Mouse (Mus musculus): ENCODE data around the gene Tpm3. TPM values are rescaled to one million over a fixed set of nuclear protein-coding genes. Genes with fewer than 3 reads are reported as not detected.
"Not testable (repeated sequence)": the region's sequence is repeated elsewhere in the genome, so short reads cannot be mapped to it uniquely, and the experiment has no call there.

Tpm3 gene
- polyA plus RNA-seq, 1 experiment from 2014 or later: 523 TPM

GRCm38 (mm10) chr3:90114342-90114741, 41.9 kb downstream of the Tpm3 start:
- Histone ChIP-seq H3K27me3 (ENCODE audit: control insufficient read depth, insufficient read depth, low read length) (no peaks in the 10 kb centered on the region), H3K36me3 (ENCODE audit: control insufficient read depth, insufficient read depth, low read length) (no peaks in the 10 kb centered on the region), H3K9ac (ENCODE audit: low read length) (no peak overlapping the region), H3K9me3 (ENCODE audit: control insufficient read depth, low read length) (no peaks in the 10 kb centered on the region), H3K27ac (ENCODE audit: low read depth, low read length) (no peak overlapping the region), H3K4me3 (ENCODE audit: low read depth, low read length) (no peak overlapping the region), H3K4me2 (ENCODE audit: low read depth, low read length, severe bottlenecking) (no peak overlapping the region), H3K4me1 (replicated peaks; ENCODE audit: control insufficient read depth, insufficient read depth, low read length) (no peaks in the 10 kb centered on the region)
- 97% methylated on average over 2 of the region's 2 CpGs for WGBS
- no peak for ATAC-seq (replicated peaks; ENCODE audit: low FRiP score)
- DNase-seq (ENCODE audit: low spot score): no peak

DNA sequence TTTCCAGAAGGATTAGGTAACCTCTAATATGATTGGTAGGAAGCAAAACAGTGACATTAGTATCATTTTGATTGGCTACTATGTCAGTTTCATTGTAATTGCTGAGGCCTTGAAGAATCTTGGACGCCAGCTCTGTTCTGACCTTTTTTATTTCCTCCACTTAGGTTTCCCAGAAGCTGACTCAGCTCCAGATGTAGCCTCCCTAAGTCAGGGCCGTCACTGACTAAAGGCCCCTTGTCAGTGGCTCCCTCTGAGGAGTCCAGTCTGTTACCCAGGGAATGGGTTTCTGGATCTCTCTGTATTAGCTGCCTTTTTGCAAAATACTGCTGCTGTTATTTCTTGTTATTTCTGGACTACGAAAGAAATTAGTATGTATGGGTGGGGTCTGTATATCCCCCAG, 43.1 kb downstream of the Tpm3 start:
- 81% methylated on average over 3 of the region's 3 CpGs for WGBS
- ATAC-seq (replicated peaks; ENCODE audit: low FRiP score): no peak

GRCm38 (mm10) chr3:90118132-90118790, 45.8 kb downstream of the Tpm3 start:
- no peak overlapping the region for H3K27ac ChIP-seq (ENCODE audit: low read depth, low read length)
- ATAC-seq (replicated peaks; ENCODE audit: low FRiP score): no peak
- H3K9me3 ChIP-seq (ENCODE audit: control insufficient read depth, low read length): no peaks in the 10 kb centered on the region
- 93% methylated on average over 13 of the region's 13 CpGs for WGBS
- H3K36me3 ChIP-seq (ENCODE audit: control insufficient read depth, insufficient read depth, low read length): no peaks in the 10 kb centered on the region
- no peaks in the 10 kb centered on the region for H3K27me3 ChIP-seq (ENCODE audit: control insufficient read depth, insufficient read depth, low read length)
- no peak overlapping the region for H3K4me2 ChIP-seq (ENCODE audit: low read depth, low read length, severe bottlenecking)
- H3K4me1 ChIP-seq (replicated peaks; ENCODE audit: control insufficient read depth, insufficient read depth, low read length): no peaks in the 10 kb centered on the region
- H3K9ac ChIP-seq (ENCODE audit: low read length): no peak overlapping the region
- H3K4me3 ChIP-seq (ENCODE audit: low read depth, low read length): no peak overlapping the region
- no peak for DNase-seq (ENCODE audit: low spot score)

More for the DNA sequence above, 43.1 kb downstream of the Tpm3 start:
- Histone ChIP-seq H3K4me1 (replicated peaks; ENCODE audit: control insufficient read depth, insufficient read depth, low read length) (no peaks in the 10 kb centered on the region), H3K4me3 (ENCODE audit: low read depth, low read length) (no peak overlapping the region), H3K27me3 (ENCODE audit: control insufficient read depth, insufficient read depth, low read length) (no peaks in the 10 kb centered on the region), H3K4me2 (ENCODE audit: low read depth, low read length, severe bottlenecking) (no peak overlapping the region), H3K9ac (ENCODE audit: low read length) (no peak overlapping the region), H3K27ac (ENCODE audit: low read depth, low read length) (no peak overlapping the region), H3K9me3 (ENCODE audit: control insufficient read depth, low read length) (no peaks in the 10 kb centered on the region), H3K36me3 (ENCODE audit: control insufficient read depth, insufficient read depth, low read length) (no peaks in the 10 kb centered on the region)
- DNase-seq (ENCODE audit: low spot score): no peak

DNA sequence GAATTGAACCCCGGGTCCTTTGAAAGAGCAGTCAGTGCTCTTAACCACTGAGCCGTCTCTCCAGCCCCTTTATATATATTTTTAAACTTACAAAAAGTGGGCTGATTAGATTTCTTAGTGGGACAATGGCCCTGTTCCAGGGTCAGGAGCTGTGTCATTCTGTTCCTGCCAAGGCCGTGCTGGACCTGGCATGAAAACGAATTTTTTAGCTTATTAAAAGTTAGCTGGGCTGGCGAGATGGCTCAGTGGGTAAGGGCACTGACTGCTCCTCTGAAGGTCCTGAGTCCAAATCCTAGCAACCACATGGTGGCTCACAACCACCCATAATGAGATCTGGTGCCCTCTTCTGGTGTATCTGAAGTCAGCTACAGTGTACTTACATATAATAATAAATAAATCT, 49.6 kb downstream of the Tpm3 start:
- not testable (repeated sequence) for H3K27me3 ChIP-seq (ENCODE audit: control insufficient read depth, insufficient read depth, low read length)
- WGBS: 76% methylated on average over 5 of the region's 5 CpGs

DNA sequence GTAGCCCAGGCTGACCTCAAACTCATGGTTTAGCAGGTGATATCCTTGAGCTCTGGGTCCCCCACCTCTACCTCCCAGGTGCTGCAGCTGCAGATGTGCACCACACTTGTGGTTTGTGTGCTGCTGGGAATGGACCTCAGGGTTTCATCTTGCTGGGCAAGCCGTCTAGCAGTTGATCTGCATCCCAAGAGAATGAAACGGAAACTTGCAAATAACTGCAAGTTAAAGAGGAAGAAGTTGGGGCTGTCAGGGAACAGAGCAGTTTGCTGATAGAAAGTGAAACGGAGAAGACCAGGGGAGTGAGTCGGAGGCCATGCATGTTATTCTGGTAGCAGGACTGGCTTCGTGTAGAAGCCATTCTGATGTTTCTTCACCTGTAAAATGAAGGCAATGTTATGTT, 53.3 kb downstream of the Tpm3 start:
- no peaks in the 10 kb centered on the region for H3K36me3 ChIP-seq (ENCODE audit: control insufficient read depth, insufficient read depth, low read length)
- no peak overlapping the region for H3K4me2 ChIP-seq (ENCODE audit: low read depth, low read length, severe bottlenecking)
- no peaks in the 10 kb centered on the region for H3K4me1 ChIP-seq (replicated peaks; ENCODE audit: control insufficient read depth, insufficient read depth, low read length)
- no peaks in the 10 kb centered on the region for H3K27me3 ChIP-seq (ENCODE audit: control insufficient read depth, insufficient read depth, low read length)
- no peak for ATAC-seq (replicated peaks; ENCODE audit: low FRiP score)
- no peaks in the 10 kb centered on the region for H3K9me3 ChIP-seq (ENCODE audit: control insufficient read depth, low read length)
- no peak overlapping the region for H3K9ac ChIP-seq (ENCODE audit: low read length)
- no peak overlapping the region for H3K27ac ChIP-seq (ENCODE audit: low read depth, low read length)
- WGBS: 81% methylated on average over 5 of the region's 5 CpGs
- no peak for DNase-seq (ENCODE audit: low spot score)
- H3K4me3 ChIP-seq (ENCODE audit: low read depth, low read length): no peak overlapping the region

More for the DNA sequence above, 49.6 kb downstream of the Tpm3 start:
- DNase-seq (ENCODE audit: low spot score); ATAC-seq (replicated peaks; ENCODE audit: low FRiP score); H3K4me2 ChIP-seq (ENCODE audit: low read depth, low read length, severe bottlenecking); H3K36me3 ChIP-seq (ENCODE audit: control insufficient read depth, insufficient read depth, low read length); H3K4me1 ChIP-seq (replicated peaks; ENCODE audit: control insufficient read depth, insufficient read depth, low read length); H3K27ac ChIP-seq (ENCODE audit: low read depth, low read length); H3K9ac ChIP-seq (ENCODE audit: low read length); H3K9me3 ChIP-seq (ENCODE audit: control insufficient read depth, low read length); H3K4me3 ChIP-seq (ENCODE audit: low read depth, low read length): not testable (repeated sequence)

DNA sequence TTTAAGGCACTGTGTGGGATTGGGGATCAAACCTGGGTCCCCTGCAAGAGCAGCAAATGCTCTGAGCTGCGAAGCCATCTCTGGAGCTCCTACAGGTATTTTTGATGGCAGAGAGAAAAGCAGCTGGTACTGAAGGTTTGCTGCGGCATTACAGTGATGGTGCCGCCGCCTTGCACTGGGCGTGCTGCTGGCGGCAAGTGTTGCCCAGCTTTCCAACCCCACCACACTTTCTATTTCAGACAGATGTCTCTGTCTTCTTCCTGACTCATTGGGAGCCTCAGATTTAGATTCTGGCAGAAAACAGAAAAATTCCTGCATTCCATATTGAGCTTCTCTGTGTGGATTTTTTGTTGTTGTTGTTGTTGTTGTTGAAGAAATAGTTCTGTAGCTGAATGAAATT, 55.4 kb downstream of the Tpm3 start:
- no peak overlapping the region for H3K9ac ChIP-seq (ENCODE audit: low read length)
- DNase-seq (ENCODE audit: low spot score) (no peak), ATAC-seq (replicated peaks; ENCODE audit: low FRiP score) (no peak)
- H3K4me1 ChIP-seq (replicated peaks; ENCODE audit: control insufficient read depth, insufficient read depth, low read length): no peaks in the 10 kb centered on the region
- no peaks in the 10 kb centered on the region for H3K36me3 ChIP-seq (ENCODE audit: control insufficient read depth, insufficient read depth, low read length)
- H3K4me2 ChIP-seq (ENCODE audit: low read depth, low read length, severe bottlenecking): no peak overlapping the region
- H3K9me3 ChIP-seq (ENCODE audit: control insufficient read depth, low read length): no peaks in the 10 kb centered on the region
- H3K27ac ChIP-seq (ENCODE audit: low read depth, low read length): no peak overlapping the region
- no peaks in the 10 kb centered on the region for H3K27me3 ChIP-seq (ENCODE audit: control insufficient read depth, insufficient read depth, low read length)
- 93% methylated on average over 6 of the region's 6 CpGs for WGBS
- no peak overlapping the region for H3K4me3 ChIP-seq (ENCODE audit: low read depth, low read length)

DNA sequence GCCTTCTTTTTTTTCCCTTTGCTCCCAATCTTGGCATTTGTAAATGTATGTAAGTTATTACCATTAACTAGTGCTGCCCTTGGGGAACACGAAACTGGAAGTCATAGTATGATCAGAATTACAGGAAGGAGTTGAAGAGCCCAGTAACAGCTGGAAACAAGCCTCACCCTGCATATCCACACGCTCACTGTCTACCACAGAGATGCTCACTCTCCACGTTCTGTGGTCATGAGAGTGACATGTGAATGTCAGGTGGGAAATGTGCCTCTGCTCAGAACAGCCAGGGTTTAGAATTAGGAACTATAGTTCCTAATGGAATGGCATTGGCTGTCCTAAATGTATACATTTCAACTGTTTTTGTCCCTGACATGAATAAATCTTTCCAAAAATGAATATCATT, 60.3 kb downstream of the Tpm3 start:
- H3K4me3 ChIP-seq (ENCODE audit: low read depth, low read length): no peak overlapping the region
- WGBS: 89% methylated on average over 3 of the region's 3 CpGs
- no peaks in the 10 kb centered on the region for H3K4me1 ChIP-seq (replicated peaks; ENCODE audit: control insufficient read depth, insufficient read depth, low read length)
- ATAC-seq (replicated peaks; ENCODE audit: low FRiP score) (no peak), DNase-seq (ENCODE audit: low spot score) (no peak)
- H3K27ac ChIP-seq (ENCODE audit: low read depth, low read length): no peak overlapping the region
- no peaks in the 10 kb centered on the region for H3K9me3 ChIP-seq (ENCODE audit: control insufficient read depth, low read length)
- H3K27me3 ChIP-seq (ENCODE audit: control insufficient read depth, insufficient read depth, low read length): no peaks in the 10 kb centered on the region
- no peak overlapping the region for H3K9ac ChIP-seq (ENCODE audit: low read length)
- H3K4me2 ChIP-seq (ENCODE audit: low read depth, low read length, severe bottlenecking): no peak overlapping the region
- no peaks in the 10 kb centered on the region for H3K36me3 ChIP-seq (ENCODE audit: control insufficient read depth, insufficient read depth, low read length)

DNA sequence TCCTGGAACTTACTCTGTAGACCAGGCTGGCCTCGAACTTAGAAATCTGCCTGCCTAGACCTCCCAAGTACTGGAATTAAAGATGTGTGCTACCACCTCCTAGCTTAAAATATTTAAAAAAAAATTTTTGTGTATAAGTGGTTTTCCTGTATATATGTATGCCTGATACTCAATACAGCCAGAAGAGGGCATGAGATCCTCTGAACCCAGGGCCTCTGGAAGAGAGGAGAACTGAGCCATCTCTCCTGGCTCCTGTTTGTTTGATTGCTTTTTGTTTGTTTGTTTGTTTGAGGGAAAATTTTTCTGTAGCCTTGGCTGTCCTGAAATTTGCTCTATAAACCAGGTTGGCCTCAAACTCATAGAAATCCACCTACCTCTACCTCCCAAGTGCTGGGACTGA, 60.9 kb downstream of the Tpm3 start:
- DNase-seq (ENCODE audit: low spot score): no peak
- ATAC-seq (replicated peaks; ENCODE audit: low FRiP score): no peak
- H3K9ac ChIP-seq (ENCODE audit: low read length): no peak overlapping the region
- H3K27ac ChIP-seq (ENCODE audit: low read depth, low read length): no peak overlapping the region
- no peak overlapping the region for H3K4me2 ChIP-seq (ENCODE audit: low read depth, low read length, severe bottlenecking)
- no peaks in the 10 kb centered on the region for H3K9me3 ChIP-seq (ENCODE audit: control insufficient read depth, low read length)
- WGBS: 90% methylated on average over 1 of the region's 1 CpGs
- no peaks in the 10 kb centered on the region for H3K36me3 ChIP-seq (ENCODE audit: control insufficient read depth, insufficient read depth, low read length)
- no peak overlapping the region for H3K4me3 ChIP-seq (ENCODE audit: low read depth, low read length)
- no peaks in the 10 kb centered on the region for H3K4me1 ChIP-seq (replicated peaks; ENCODE audit: control insufficient read depth, insufficient read depth, low read length)
- no peaks in the 10 kb centered on the region for H3K27me3 ChIP-seq (ENCODE audit: control insufficient read depth, insufficient read depth, low read length)

DNA sequence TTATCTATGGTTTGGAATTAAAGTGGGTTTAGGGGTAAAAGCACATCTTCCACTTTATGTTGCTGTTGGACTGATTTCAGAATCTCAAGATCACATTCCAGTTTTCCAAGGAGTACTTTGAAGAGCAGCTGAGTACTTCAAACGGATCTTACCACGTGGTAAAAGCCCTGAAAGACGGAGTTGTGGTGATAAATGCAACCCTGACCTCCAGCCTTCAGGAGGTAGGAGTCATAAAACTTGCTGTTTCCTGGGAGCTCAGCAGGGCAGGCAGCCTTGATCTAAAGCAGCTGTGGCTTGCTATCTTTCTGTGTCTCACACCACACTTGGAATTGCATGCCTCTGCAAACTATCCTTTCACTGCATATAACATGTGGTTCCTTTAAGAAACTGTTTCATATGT, 62.0 kb downstream of the Tpm3 start:
- H3K36me3 ChIP-seq (ENCODE audit: control insufficient read depth, insufficient read depth, low read length): no peaks in the 10 kb centered on the region
- ATAC-seq (replicated peaks; ENCODE audit: low FRiP score) (no peak), DNase-seq (ENCODE audit: low spot score) (no peak)
- no peak overlapping the region for H3K9ac ChIP-seq (ENCODE audit: low read length)
- H3K27me3 ChIP-seq (ENCODE audit: control insufficient read depth, insufficient read depth, low read length): no peaks in the 10 kb centered on the region
- no peak overlapping the region for H3K4me2 ChIP-seq (ENCODE audit: low read depth, low read length, severe bottlenecking)
- H3K4me3 ChIP-seq (ENCODE audit: low read depth, low read length): no peak overlapping the region
- 69% methylated on average over 3 of the region's 3 CpGs for WGBS
- no peaks in the 10 kb centered on the region for H3K9me3 ChIP-seq (ENCODE audit: control insufficient read depth, low read length)
- H3K4me1 ChIP-seq (replicated peaks; ENCODE audit: control insufficient read depth, insufficient read depth, low read length): no peaks in the 10 kb centered on the region
- H3K27ac ChIP-seq (ENCODE audit: low read depth, low read length): no peak overlapping the region

All from forebrain, embryonic 11.5 days (tissue).